Mouse (Mus musculus) thymus, adult 2 months (tissue): ENCODE results near the gene Gm3633. TPM values are rescaled to one million over a fixed set of nuclear protein-coding genes. Genes with fewer than 3 reads are reported as not detected.
"Not testable (repeated sequence)": the region's sequence is repeated elsewhere in the genome, so short reads cannot be mapped to it uniquely, and the experiment has no call there.

Experiments
- DNase-seq: peaks from one replicate; pipeline ENCODE4 v3.0.0; 2021
- H3K27ac ChIP-seq: fragments of 200-500 bp; 2 replicates; pipeline ENCODE4 v1.5.1; 2012; ENCODE audit warnings: low read length, control low read depth; ENCODE audit not compliant: control insufficient read depth, insufficient read depth
- H3K27me3 ChIP-seq: fragments of 200-500 bp; 2 replicates; pipeline ENCODE4 v1.6.1; 2012; ENCODE audit warnings: mild to moderate bottlenecking, low read length, moderate library complexity, mixed read lengths; ENCODE audit not compliant: control insufficient read depth, insufficient read depth
- H3K36me3 ChIP-seq: fragments of 200-500 bp; 2 replicates; pipeline ENCODE4 v1.6.1; 2012; ENCODE audit warnings: mild to moderate bottlenecking, low read length, moderate library complexity; ENCODE audit not compliant: control insufficient read depth, insufficient read depth
- H3K4me1 ChIP-seq: fragments of 200-500 bp; replicated peaks from 2 replicates; pipeline ENCODE4 v1.6.1; 2012; ENCODE audit warnings: low read length; ENCODE audit not compliant: control insufficient read depth, insufficient read depth
- H3K4me3 ChIP-seq: fragments of 200-500 bp; 2 replicates; pipeline ENCODE4 v1.5.1; 2012; ENCODE audit warnings: mild to moderate bottlenecking, low read length, control low read depth, moderate library complexity; ENCODE audit not compliant: control insufficient read depth, insufficient read depth
- WGBS: fragments of 180-500 bp; shearing (Covaris S2); methylation state at CpG from one replicate; pipeline ENCODE4 v1.1.7; 2018; 5-methylcytosine and 5-hydroxymethylcytosine counted together
- polyA plus RNA-seq: library from polyadenylated mRNA; depleted of rRNA; stranded (reverse); fragments of >200 nt; gene quantifications from 2 replicates; pipeline ENCODE4 v1.2.3, GENCODE M21; 2012; rRNA removed

Gm3633 gene
- not detected in 2 replicates for polyA plus RNA-seq

DNA sequence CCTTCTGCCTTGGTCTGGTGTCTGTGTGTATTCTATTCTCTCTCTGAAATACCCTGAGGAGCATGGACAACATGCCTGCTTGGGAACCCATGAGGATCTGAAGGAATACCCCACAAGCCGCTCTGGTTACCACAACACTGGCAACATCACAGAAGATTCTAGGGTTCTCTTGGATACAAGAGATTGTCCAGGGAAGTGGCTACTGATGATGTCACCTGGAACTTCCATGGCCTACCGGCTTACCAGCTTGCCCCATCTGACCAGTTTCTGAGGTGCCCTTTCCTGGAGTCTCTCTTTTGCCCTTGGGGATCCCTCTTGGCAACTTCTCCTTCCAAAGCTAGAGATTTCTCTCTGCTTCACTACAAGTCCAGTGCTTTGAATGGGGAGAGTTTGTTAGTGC lies at the start of gene Gm3633:
TSS of gene Gm3633 (minus strand) at position 101 of the 400 bp plus-strand sequence.
- 71% methylated on average over 1 of the region's 2 CpGs for WGBS
- not testable (repeated sequence) for H3K4me1 ChIP-seq, DNase-seq, H3K27ac ChIP-seq, H3K27me3 ChIP-seq, H3K4me3 ChIP-seq, H3K36me3 ChIP-seq

DNA sequence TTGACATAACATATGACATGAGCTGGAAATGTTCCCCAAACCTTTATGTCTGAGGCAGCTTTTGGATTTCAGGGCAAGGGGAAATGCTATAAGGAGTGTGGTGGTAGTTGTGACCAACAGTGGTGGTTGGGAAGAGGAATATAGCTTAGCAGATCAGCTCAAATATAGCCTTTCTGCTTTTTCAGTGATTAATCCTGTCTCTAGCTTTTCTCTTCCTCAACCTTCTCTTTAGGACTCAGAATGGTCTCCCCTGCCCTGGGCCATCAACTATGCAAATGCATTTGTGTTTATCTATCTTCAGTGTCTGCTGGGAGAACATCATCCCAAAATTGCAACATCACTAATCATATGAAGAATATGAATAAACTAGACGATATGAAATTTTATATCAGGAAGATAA lies 13.9 kb upstream of the Gm3633 start, which contains the start of gene Gm10378:
TSS of gene Gm10378 (plus strand) at position 301 of the 400 bp plus-strand sequence.
- H3K4me1 ChIP-seq, H3K4me3 ChIP-seq, DNase-seq, H3K36me3 ChIP-seq, H3K27me3 ChIP-seq, H3K27ac ChIP-seq: not testable (repeated sequence)
- no CpG with 5 or more reads among the region's 1 CpGs for WGBS

DNA sequence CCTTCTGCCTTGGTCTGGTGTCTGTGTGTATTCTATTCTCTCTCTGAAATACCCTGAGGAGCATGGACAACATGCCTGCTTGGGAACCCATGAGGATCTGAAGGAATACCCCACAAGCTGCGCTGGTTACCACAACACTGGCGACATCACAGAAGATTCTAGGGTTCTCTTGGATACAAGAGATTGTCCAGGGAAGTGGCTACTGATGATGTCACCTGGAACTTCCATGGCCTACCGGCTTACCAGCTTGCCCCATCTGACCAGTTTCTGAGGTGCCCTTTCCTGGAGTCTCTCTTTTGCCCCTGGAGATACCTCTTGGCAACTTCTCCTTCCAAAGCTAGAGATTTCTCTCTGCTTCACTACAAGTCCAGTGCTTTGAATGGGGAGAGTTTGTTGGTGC lies 41.9 kb downstream of the Gm3633 start, which contains the start of gene Gm17124:
TSS of gene Gm17124 (minus strand) at position 101 of the 400 bp plus-strand sequence.
- H3K27me3 ChIP-seq, H3K4me1 ChIP-seq, H3K27ac ChIP-seq, H3K4me3 ChIP-seq, H3K36me3 ChIP-seq, DNase-seq: not testable (repeated sequence)
- no CpG with 5 or more reads among the region's 3 CpGs for WGBS

Other genes starting within 250 kb of the Gm3633 start
- gene Gm8005, start 202.2 kb downstream of the Gm3633 start, polyA plus RNA-seq, result not detected in 2 replicates
- gene Gm8011, start 178.0 kb downstream of the Gm3633 start, polyA plus RNA-seq, result not detected in 2 replicates
- not detected in 2 replicates for gene Gm8020, start 139.6 kb downstream of the Gm3633 start, polyA plus RNA-seq
- not detected in 2 replicates for gene Gm8024, start 117.6 kb downstream of the Gm3633 start, polyA plus RNA-seq
- not detected in 2 replicates for gene Gm17124, start 42.0 kb downstream of the Gm3633 start, polyA plus RNA-seq
- not detected in 2 replicates for gene Gm10378, start 14.0 kb upstream of the Gm3633 start, polyA plus RNA-seq
- not detected in 2 replicates for gene Gm3015, start 126.9 kb upstream of the Gm3633 start, polyA plus RNA-seq
- gene Gm10377, start 156.1 kb upstream of the Gm3633 start, polyA plus RNA-seq, result not detected in 2 replicates
- gene Gm21977, start 211.6 kb upstream of the Gm3633 start, polyA plus RNA-seq, result not detected in 2 replicates